Mouse (Mus musculus) cortical plate, adult 2 months (tissue): ENCODE results near the gene Mchr1. TPM values are rescaled to one million over a fixed set of nuclear protein-coding genes. Genes with fewer than 3 reads are reported as not detected.

Experiments used
- H3K27ac ChIP-seq: fragments of 200-500 bp; 2 replicates; pipeline ENCODE4 v1.5.1; 2012; ENCODE audit warnings: low read length, control low read depth, inconsistent platforms; ENCODE audit not compliant: insufficient read depth
- H3K4me1 ChIP-seq: fragments of 200-500 bp; 2 replicates; pipeline ENCODE4 v1.6.1; 2011; ENCODE audit warnings: low read length; ENCODE audit not compliant: control insufficient read depth, insufficient read depth
- H3K4me3 ChIP-seq: fragments of 200-500 bp; 2 replicates; pipeline ENCODE4 v1.5.1; 2011; ENCODE audit warnings: mild to moderate bottlenecking, low read length, control low read depth; ENCODE audit not compliant: insufficient read depth
- CTCF ChIP-seq: fragments of 200-500 bp; IDR thresholded peaks from 2 replicates; pipeline ENCODE4 v1.5.1; 2011; ENCODE audit warnings: mild to moderate bottlenecking, control low read depth, low read length; ENCODE audit not compliant: insufficient read depth; ENCODE audit errors: extremely low read depth
- POLR2A ChIP-seq: fragments of 200-500 bp; IDR thresholded peaks from 2 replicates; pipeline ENCODE4 v1.6.1; 2011; ENCODE audit warnings: mild to moderate bottlenecking, low read length, control low read depth; ENCODE audit not compliant: insufficient read depth; ENCODE audit errors: extremely low read depth
- polyA plus RNA-seq: library from polyadenylated mRNA; depleted of rRNA; stranded (reverse); fragments of >200 nt; gene quantifications from 2 replicates; pipeline ENCODE4 v1.2.3, GENCODE M21; 2012; rRNA removed

Gene Mchr1
- polyA plus RNA-seq, 1 experiment, result 22.7 TPM

DNA sequence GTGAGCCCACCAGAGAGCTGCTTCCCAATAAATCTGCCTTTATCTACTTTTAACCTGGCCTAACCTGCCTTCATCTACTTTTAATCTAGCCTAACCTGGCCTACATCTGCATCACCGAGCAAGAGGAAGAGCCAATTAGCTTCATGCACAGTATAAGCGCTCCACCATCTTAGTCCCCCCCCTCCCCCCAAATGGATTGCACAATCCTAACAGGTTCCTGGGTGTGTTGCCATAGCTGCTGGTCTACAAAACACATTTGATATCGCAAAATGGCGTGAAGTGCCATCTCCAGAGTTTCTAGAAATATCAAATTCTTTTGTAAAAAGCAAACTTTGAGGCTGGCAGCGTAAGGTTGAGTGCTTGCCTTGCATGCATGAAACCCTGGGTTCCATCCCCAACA, 24.0 kb downstream of the Mchr1 start:
- Histone ChIP-seq H3K4me3 (no peak overlapping the region), H3K27ac (no peak overlapping the region)
- TF ChIP-seq POLR2A (no peak), CTCF (no peak)

DNA sequence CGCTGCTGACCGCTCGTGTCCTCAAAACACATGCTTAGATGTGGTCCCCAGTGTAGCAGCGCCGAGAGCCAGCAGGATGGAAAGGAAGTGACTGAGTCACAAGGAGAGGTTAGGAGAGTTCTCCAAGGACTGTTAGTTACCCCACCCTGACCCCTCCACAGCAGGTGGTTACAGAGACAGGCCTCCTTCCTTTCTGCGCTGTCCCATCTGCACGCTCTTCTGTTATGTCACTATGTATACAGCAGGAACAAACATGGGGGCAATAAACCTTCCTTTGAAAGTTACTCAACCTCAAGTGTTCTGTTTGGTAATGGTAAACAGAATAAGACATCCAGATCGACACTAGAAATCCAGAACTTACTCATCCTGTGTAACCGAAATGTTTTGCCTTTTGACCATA, 24.9 kb downstream of the Mchr1 start:
- no peak overlapping the region for H3K4me3 ChIP-seq
- no peak overlapping the region for H3K27ac ChIP-seq
- no peak for TF ChIP-seq CTCF
- no peak for TF ChIP-seq POLR2A
- no peaks in the 10 kb centered on the region for H3K4me1 ChIP-seq

More for the DNA sequence above, 24.0 kb downstream of the Mchr1 start:
- no peaks in the 10 kb centered on the region for H3K4me1 ChIP-seq

DNA sequence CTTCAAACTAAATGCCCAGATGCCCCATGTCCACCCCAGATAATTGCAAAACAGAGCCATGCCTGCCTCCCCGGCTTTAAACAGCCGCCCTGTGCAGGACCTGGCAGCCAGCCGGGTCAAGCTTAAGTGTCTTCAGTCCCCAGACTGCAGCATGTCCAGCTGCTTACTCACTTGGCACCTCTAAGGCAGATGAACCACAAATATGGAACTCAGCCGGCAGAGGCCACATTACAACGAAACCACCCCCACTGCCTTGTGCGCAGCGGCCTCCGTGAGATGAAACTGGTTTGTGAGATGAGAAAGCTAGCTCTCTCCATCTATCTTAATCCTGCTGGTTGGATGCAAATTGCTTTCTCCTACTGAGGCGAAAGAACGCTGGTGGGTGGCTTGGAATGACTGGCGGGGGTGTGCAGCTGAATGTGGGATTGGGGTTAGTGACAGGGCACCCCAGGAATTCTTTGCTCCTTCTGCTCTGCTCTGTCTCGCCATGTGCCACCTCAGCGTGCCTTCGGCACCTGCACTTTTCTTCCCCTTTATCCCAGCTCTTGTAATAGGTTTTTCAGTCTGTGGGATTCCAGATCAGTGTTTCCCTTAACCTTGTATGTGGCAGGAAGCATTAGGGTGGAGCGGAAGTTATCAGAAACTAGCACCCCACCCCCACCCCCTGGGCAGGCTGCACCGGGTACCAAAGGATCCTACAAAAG, 29.2 kb downstream of the Mchr1 start:
- 0 out of 2 replicates have a peak overlapping the region, but pooled peaks have one; percentile 30 for H3K27ac ChIP-seq
- TF ChIP-seq POLR2A (no peak), CTCF (no peak)
- H3K4me3 ChIP-seq, result no peak overlapping the region
- H3K4me1 ChIP-seq, result no peaks in the 10 kb centered on the region

GRCm38 (mm10) chr15:81267416-81267815, 32.1 kb downstream of the Mchr1 start:
- Histone ChIP-seq H3K4me1 (peaks cover 3% of the 10 kb centered on the region; the same call in 1 of the 2 replicates), H3K27ac (no peak overlapping the region), H3K4me3 (no peak overlapping the region)
- no peak for TF ChIP-seq POLR2A
- TF ChIP-seq CTCF, result no peak

DNA sequence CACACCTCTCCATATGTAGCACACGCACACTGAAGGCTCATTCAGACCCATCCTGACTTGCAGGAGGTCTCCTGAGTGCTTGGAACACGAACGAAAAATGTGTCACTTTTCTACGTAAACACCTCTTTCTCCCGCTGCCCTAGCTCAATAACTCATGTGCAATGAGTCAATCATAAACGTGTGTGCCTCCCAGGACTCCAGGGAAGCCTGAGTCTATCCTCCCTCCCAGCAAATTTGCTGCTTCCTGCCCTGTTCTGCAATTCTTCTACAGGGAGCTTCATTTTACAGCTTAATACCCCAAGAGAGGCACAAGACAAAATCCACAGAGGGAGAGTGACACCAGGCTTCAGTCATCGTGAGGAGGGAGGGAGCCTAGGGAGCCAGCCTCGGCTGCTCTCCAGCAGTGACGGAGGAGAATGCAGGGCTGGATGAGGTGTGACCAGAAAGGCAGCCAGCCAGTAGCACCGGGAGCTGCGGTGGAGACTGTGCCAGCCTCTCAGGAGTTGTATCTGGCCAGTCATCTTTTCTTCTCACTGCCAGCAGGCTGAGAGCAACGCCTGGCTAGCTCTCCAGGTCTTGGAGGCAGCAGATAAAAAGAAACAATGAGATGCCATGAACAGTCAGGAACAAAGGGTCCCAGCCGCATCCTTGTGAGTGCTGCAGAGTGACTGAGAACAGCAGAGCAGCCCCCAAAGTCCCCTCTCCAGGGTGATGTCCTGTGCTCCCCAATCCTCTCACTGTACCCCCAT, 37.2 kb downstream of the Mchr1 start:
- H3K27ac ChIP-seq, result no peak overlapping the region
- no peak overlapping the region for H3K4me3 ChIP-seq
- TF ChIP-seq CTCF, result no peak
- 0 out of 2 replicates have a peak, but pooled peaks have one; percentile 38 for TF ChIP-seq POLR2A
- H3K4me1 ChIP-seq, result peaks cover 3% of the 10 kb centered on the region; the same call in 1 of the 2 replicates

GRCm38 (mm10) chr15:81273361-81273760, 38.1 kb downstream of the Mchr1 start:
- Histone ChIP-seq H3K27ac (no peak overlapping the region), H3K4me1 (peaks cover 3% of the 10 kb centered on the region; the same call in 1 of the 2 replicates), H3K4me3 (no peak overlapping the region)
- TF ChIP-seq POLR2A, result no peak
- no peak for TF ChIP-seq CTCF

DNA sequence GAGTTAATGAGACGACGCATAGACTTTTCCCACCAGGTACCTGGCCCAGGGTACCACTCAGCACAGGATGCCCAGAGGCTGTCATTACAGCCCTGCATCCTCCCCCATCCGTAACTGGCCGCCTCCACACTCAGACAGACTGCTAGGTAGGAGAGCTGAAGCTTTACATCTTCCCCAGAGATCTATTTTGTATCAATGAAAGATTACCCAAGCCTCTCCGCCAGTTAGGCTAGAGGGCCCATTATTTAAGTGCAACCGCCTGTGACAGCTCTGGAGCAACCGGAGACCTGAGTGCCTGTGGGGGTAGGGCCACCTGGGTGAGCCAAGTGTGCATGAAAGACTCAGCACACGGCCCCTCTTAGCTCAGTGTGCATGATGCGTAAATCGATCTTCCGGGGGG, 42.6 kb downstream of the Mchr1 start:
- H3K27ac ChIP-seq, result no peak overlapping the region
- TF ChIP-seq POLR2A (no peak), CTCF (no peak)
- H3K4me3 ChIP-seq, result no peak overlapping the region
- no peaks in the 10 kb centered on the region for H3K4me1 ChIP-seq

DNA sequence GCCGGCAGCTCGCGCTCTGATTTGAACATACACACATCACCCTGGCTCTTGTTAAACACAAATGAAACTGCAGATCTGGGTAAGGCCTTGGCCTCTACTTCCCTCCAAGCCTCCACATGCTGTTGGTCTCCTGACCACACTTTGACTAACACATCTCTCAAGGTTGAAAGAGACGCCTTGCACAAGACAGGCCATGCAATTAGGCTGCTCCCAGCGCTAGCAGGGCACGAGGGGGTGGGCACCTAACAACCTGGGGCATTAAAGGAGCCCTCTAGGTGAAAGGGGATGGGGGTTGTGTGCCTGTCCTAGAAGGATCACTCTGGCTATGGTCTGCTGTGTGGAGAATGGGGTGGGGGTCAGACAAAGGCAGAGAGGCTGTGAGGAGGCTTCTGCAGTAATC, 43.4 kb downstream of the Mchr1 start:
- TF ChIP-seq CTCF, result no peak
- TF ChIP-seq POLR2A, result no peak
- Histone ChIP-seq H3K27ac (no peak overlapping the region), H3K4me1 (no peaks in the 10 kb centered on the region), H3K4me3 (no peak overlapping the region)

DNA sequence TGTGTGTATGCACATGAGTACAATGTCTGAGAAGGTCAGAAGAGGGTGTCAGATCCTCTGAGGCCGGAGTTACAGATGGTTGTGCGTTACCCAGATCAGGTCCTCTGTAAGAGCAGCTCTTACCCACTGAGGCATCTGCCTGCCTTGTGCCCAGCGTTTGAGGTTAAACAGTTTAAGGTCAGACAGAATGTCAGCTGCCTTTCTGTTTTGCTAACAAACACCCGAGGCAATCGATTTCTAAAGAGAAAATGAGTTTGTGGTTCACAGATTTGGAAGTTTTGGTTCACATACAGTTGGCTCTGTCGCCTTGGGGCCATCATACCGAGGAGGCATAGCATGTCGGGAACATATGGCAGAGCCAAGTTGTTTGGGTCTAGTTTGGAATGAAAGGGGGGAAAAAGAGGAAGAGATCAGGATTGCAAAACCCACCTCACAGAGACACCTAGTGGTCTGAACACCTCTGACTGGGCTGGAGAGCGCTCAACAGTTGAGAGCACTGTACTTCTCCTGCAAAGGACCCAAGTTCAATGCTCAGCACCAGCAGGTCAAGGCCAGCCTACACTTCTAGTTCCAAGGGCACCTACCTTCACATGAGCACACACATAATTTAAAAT, 48.9 kb downstream of the Mchr1 start:
- TF ChIP-seq CTCF (no peak), POLR2A (no peak)
- H3K4me3 ChIP-seq, result no peak overlapping the region
- no peaks in the 10 kb centered on the region for H3K4me1 ChIP-seq
- no peak overlapping the region for H3K27ac ChIP-seq

Other genes with a start within 250 kb of the Mchr1 start
- gene Mrtfa, start 44.7 kb upstream of the Mchr1 start, polyA plus RNA-seq, result 30.9 and 38.0 TPM in 2 replicates
- gene Slc25a17, start 125.3 kb downstream of the Mchr1 start, polyA plus RNA-seq, result 47.7 and 47.9 TPM in 2 replicates
- gene St13, start 164.6 kb downstream of the Mchr1 start, polyA plus RNA-seq, result 72.9 and 78.3 TPM in 2 replicates
- 9.5 and 10.2 TPM in 2 replicates for gene Xpnpep3, start 164.6 kb downstream of the Mchr1 start, polyA plus RNA-seq
- not detected in 2 replicates for gene Dnajb7, start 172.8 kb downstream of the Mchr1 start, polyA plus RNA-seq
- gene Rbx1, start 230.8 kb downstream of the Mchr1 start, polyA plus RNA-seq, result 172 and 175 TPM in 2 replicates